Mouse (Mus musculus) skeletal muscle tissue, postnatal 0 days (tissue): ENCODE results near the gene Nr3c2. TPM values are rescaled to one million over a fixed set of nuclear protein-coding genes. Genes with fewer than 3 reads are reported as not detected.

Experiments
- polyA plus RNA-seq: library from polyadenylated mRNA; unstranded; fragments of >200 nt; fragmentation: Nextera tagmentation; extraction: Ambion mirVana; gene quantifications from 2 replicates; pipeline ENCODE4 v1.2.1, GENCODE M21; 2015

Nr3c2 gene
- polyA plus RNA-seq = 6.5 and 8.0 TPM in 2 replicates

DNA sequence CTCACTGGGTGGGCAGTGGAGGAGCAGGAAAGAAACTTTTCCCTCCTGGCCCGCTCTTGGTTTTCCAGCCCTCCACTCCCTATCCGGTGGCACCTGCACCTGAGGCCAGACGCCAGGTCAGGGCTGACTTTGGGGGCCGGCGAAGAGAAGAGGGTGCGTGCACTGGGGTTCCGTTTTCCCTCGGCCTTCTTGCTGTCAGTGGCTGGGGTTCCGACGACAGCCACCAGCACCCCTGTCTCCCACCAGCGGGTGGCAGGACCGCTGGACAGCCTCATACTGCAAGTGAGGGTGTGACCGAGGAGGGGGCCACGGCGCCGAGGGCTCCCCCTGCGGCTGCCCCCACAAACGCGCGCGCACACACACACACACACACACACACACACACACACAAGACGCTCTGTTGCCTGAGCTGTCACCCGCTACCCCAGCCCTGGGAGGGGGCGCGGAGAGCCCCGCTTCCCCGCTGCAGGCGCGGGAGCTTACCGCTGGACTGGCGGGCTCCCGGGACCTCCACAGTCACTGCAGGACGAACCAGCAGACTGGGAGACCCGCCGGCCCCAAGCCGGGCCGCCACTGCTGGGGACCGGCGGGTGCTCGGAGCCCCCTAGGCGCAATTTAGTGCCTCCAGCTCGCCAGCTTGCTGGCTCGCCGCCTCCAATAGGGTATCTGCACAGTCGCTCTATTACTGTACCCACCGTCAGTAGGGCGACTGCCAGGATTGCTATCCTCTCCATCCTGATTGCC lies at the start of gene Nr3c2:
Nr3c2 (plus strand) TSS at position 32 of the 744 bp plus-strand sequence.

